Mouse (Mus musculus): ENCODE results near the gene Ugt2b5.

DNA sequence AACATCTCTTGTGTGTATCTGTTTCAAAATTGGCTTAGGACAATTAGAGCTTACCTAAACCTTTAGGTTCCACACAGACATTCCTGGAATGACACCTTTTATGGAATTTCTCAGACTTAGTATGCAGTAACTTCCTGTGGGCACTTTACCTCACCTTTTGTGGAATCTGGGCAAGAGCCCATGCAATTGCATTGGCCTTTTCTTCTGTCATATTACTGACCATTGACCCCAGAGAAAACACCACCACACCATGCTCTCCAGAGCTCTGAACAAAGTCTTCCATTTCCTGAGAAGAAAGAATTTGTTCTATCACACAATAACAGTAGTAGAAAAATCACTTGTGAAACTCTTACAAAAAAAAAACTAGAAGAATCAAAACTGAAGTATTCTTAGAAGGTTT is 50.9 kb downstream of the Ugt2b5 start:
- TF ChIP-seq CTCF (IDR thresholded peaks at IDR 0.05; ENCODE audit: low read depth), result no peak
- no peak for TF ChIP-seq EP300 (IDR thresholded peaks at IDR 0.05; ENCODE audit: low read depth)
